Mouse (Mus musculus): ENCODE data around the gene Slc39a8.

Slc39a8 gene
- long read RNA-seq, experiment 1, partial matches to known transcripts = 1 of 1 reads
- long read RNA-seq, experiment 1, other reads (novel, unspliced or antisense) = 0 of 1 reads
- long read RNA-seq, experiment 2, partial matches to known transcripts = 1 of 2 reads
- long read RNA-seq, experiment 2, other reads (novel, unspliced or antisense) = 0 of 2 reads

DNA sequence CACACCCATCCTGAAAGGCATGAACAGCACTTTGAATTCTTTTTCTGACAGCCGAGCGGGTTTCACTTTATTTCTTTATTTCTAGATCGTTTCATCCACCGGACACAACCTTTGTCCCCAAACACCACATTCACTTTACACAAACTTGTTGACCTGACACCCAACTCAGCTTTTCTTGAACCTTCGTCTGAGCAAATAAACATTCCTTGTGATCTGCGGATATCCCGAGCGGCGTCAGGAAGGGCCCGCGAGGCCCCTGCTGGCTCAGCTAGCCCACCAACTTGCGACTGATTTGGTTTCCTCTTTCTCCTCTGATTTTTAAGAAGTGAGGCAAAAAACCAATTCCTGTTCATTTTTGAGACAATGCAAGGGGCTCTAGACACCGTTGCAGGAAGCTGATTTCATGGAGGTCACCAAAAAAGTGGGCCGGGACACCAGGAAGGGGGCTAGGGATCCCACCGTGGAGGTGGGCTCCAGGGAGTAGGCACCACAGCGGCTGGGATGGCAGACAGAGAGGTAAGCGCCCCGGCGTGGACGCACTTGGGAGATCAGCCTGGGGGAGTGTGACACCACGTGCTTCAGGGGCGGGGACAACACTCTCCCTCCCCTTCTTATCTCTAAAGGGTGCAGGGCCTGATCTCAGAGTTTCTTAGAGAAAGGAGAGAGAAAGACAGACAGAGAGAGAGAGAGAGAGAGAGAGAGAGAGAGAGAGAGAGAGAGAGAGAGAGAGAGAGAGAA lies at the start of gene Slc39a8:
Slc39a8 (plus strand) TSS at position 264 of the 738 bp plus-strand sequence.
- intact Hi-C loops (cut with DNase I) = no loop called here

GRCm38 (mm10) chr3:135785065-135785464 lies 40.0 kb upstream of the Slc39a8 start:
- intact Hi-C loops (cut with DNase I) = no loop called here

GRCm38 (mm10) chr3:135796117-135796516 lies 29.0 kb upstream of the Slc39a8 start:
- intact Hi-C loops (cut with DNase I) = no loop called here

GRCm38 (mm10) chr3:135798241-135798640 lies 26.8 kb upstream of the Slc39a8 start:
- intact Hi-C loops (cut with DNase I) = no loop called here

- intact Hi-C loops (cut with DNase I) = no loop called here
Observed at GRCm38 (mm10) chr3:135798665-135799064, 26.4 kb upstream of the Slc39a8 start.

DNA sequence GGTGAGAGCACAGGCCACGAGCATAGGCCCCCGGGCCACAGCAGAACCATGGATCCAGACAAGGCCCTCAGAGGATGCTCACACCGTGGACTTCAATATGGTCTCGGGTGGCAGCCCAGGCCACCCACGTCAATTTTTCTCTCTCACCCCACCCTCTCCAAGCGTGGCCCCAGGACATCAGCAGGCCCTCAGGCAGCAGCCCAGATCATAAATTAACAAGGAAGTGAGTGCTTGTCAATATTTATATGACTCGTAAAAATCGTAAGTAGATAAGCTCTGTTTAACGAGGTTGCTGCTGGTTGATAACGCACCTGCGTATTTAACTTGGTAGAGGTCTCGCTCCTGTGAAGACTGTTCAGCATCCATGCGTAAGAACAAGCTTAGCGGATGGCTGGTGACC lies 10.4 kb upstream of the Slc39a8 start:
- intact Hi-C loops (cut with DNase I) = no loop called here

GRCm38 (mm10) chr3:135815973-135816727 lies 8.9 kb upstream of the Slc39a8 start:
- intact Hi-C loops (cut with DNase I) = no loop called here

DNA sequence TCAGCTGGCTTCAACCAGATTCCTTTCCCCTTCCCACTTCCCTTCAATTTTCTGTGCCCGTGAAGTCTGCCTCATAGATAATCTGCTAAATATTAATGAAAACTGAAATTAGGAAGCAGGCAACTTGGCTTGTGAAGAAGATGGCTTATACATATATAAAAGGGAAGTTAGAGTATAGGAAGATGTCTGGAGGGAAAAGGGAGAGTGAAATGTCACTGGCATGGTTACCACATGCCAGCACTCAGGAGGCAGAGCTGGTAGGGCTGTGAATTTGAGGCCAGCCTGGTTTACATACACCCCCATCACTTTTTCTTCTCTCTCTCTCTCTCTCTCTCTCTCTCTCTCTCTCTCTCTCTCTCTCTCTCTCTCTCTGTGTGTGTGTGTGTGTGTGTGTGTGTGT lies 8.0 kb upstream of the Slc39a8 start:
- intact Hi-C loops (cut with DNase I) = no loop called here

- intact Hi-C loops (cut with DNase I) = no loop called here
Observed at GRCm38 (mm10) chr3:135824436-135824835, 643 bp upstream of the Slc39a8 start.

GRCm38 (mm10) chr3:135825754-135826683 lies 940 bp downstream of the Slc39a8 start:
- intact Hi-C loops (cut with DNase I) = no loop called here

GRCm38 (mm10) chr3:135826684-135827249 lies 1.7 kb downstream of the Slc39a8 start:
- intact Hi-C loops (cut with DNase I) = no loop called here

GRCm38 (mm10) chr3:135828000-135828399 lies 2.9 kb downstream of the Slc39a8 start:
- intact Hi-C loops (cut with DNase I) = no loop called here

DNA sequence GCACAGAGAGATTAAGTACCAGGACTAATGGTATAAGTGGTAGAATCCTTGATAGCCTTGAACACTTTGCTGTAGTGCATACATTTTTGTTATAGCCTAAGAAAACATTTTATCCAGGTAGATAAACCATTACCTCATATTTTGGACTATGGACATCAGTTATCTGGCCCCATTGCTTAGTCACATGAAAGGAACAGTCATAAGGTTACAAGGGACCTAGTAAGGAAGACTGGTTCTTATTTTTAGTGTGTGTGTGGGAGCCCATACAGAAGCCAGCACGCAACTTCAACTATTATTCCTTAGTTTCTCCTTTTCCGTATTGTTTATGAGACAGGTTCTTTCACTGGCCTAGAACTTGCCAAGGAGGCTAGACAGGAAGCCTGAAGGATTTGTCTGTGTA lies 7.4 kb downstream of the Slc39a8 start:
- intact Hi-C loops (cut with DNase I) = no loop called here

DNA sequence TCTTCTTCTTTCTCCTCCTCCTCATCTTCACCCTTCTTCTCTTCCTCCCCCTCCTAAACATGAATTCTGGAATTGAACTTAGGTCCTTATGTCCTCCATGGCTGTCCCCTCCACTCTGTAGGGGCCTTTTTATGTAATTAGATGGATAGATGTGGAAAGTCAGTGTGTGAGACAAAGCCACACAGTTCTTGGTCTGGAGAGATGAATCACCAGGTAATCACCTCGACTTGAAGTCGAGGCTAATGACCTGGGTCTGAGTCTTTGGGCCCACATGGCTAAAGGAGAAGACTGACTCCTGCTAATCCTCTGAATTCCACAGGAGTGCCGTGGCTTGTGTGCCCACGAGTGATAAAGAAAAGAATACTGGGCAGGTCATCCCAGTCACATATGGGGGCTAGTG lies 7.8 kb downstream of the Slc39a8 start:
- intact Hi-C loops (cut with DNase I) = no loop called here

DNA sequence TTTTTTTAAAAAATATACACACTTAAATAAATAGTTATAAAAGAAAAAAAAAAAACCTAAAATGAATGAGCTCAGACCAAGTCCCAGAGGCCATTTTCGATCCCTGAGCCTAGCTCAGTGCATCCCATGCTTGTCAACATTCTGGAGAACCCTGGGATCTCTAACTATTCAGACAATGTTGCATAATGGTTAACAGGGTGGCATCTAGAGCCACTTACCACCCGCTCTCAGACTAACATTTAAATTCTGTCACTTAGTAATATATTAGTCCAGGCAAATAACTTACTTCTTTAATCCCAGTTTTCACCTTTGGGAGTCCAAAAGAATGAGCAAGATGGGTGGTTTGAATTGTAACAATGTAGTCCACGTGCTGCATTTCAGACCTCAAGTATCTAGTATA lies 9.9 kb downstream of the Slc39a8 start:
- intact Hi-C loops (cut with DNase I) = no loop called here

GRCm38 (mm10) chr3:135839535-135839934 lies 14.5 kb downstream of the Slc39a8 start:
- intact Hi-C loops (cut with DNase I) = no loop called here

GRCm38 (mm10) chr3:135840185-135840584 lies 15.1 kb downstream of the Slc39a8 start:
- intact Hi-C loops (cut with DNase I) = no loop called here

- intact Hi-C loops (cut with DNase I) = no loop called here
Observed at GRCm38 (mm10) chr3:135841716-135842511, 16.8 kb downstream of the Slc39a8 start.

GRCm38 (mm10) chr3:135843181-135843580 lies 18.1 kb downstream of the Slc39a8 start:
- intact Hi-C loops (cut with DNase I) = no loop called here

GRCm38 (mm10) chr3:135843707-135844106 lies 18.6 kb downstream of the Slc39a8 start:
- intact Hi-C loops (cut with DNase I) = no loop called here

Measured in adrenal gland (tissue).